Mouse (Mus musculus) hindbrain, embryonic 11.5 days (tissue): ENCODE data around the gene Rsph3b. TPM values are rescaled to one million over a fixed set of nuclear protein-coding genes. Genes with fewer than 3 reads are reported as not detected.

Experiments used
- ATAC-seq: fragments of 200-750 bp; cut with Nextera tagmentation; 2 replicates; pipeline ENCODE4 v1.8.0; 2017; ENCODE audit warnings: mild to moderate bottlenecking, moderate TSS enrichment, moderate library complexity; ENCODE audit not compliant: low FRiP score
- DNase-seq: peaks from one replicate; pipeline ENCODE4 v3.0.0-alpha.2; 2015; ENCODE audit warnings: low spot score
- H3K27ac ChIP-seq: fragments of 300-500 bp; sonication (generic); 2 replicates; pipeline ENCODE4 v1.5.1; 2014; ENCODE audit warnings: mild to moderate bottlenecking, low read depth, low read length
- H3K27me3 ChIP-seq: fragments of 300-500 bp; sonication (generic); 2 replicates; pipeline ENCODE4 v1.6.1; 2014; ENCODE audit warnings: mild to moderate bottlenecking, low read length, moderate library complexity, mixed read lengths; ENCODE audit not compliant: control insufficient read depth, insufficient read depth
- H3K36me3 ChIP-seq: fragments of 300-500 bp; sonication (generic); 2 replicates; pipeline ENCODE4 v1.6.1; 2014; ENCODE audit warnings: mild to moderate bottlenecking, low read length, moderate library complexity, mixed read lengths; ENCODE audit not compliant: control insufficient read depth, insufficient read depth
- H3K4me1 ChIP-seq: fragments of 300-500 bp; sonication (generic); replicated peaks from 2 replicates; pipeline ENCODE4 v1.6.1; 2014; ENCODE audit warnings: low read length, mixed read lengths; ENCODE audit not compliant: control insufficient read depth, insufficient read depth
- H3K4me2 ChIP-seq: fragments of 300-500 bp; sonication (generic); replicated peaks from 2 replicates; pipeline ENCODE4 v1.6.1; 2014; ENCODE audit warnings: mild to moderate bottlenecking, low read depth, low read length
- H3K4me3 ChIP-seq: fragments of 300-500 bp; sonication (generic); 2 replicates; pipeline ENCODE4 v1.5.1; 2014; ENCODE audit warnings: low read depth, low read length
- H3K9ac ChIP-seq: fragments of 300-500 bp; sonication (generic); 2 replicates; pipeline ENCODE4 v1.6.1; 2014; ENCODE audit warnings: low read depth, low read length
- H3K9me3 ChIP-seq: fragments of 300-500 bp; sonication (generic); 2 replicates; pipeline ENCODE4 v1.6.1; 2016; ENCODE audit warnings: low read length; ENCODE audit not compliant: control insufficient read depth
- WGBS: fragments of 180-500 bp; shearing (Covaris S2); extraction: QIAGEN DNeasy Blood & Tissue Kit; methylation state at CpG from one replicate; pipeline ENCODE4 v1.1.7; 2014; 5-methylcytosine and 5-hydroxymethylcytosine counted together
- polyA plus RNA-seq: library from polyadenylated mRNA; unstranded; fragments of >200 nt; fragmentation: Nextera tagmentation; extraction: Ambion mirVana; gene quantifications from 2 replicates; pipeline ENCODE4 v1.2.1, GENCODE M21; 2014

Rsph3b gene
- polyA plus RNA-seq, 1 experiment from 2014 or later: 50.5 TPM

GRCm38 (mm10) chr17:6884531-6884930, 64.0 kb downstream of the Rsph3b start:
- DNase-seq: no peak
- Histone ChIP-seq H3K9ac (no peak overlapping the region), H3K4me2 (no peak overlapping the region), H3K36me3 (no peaks in the 10 kb centered on the region), H3K9me3 (no peaks in the 10 kb centered on the region), H3K27ac (no peak overlapping the region), H3K27me3 (no peaks in the 10 kb centered on the region), H3K4me1 (no peaks in the 10 kb centered on the region), H3K4me3 (no peak overlapping the region)
- WGBS: 100% methylated on average over 1 of the region's 1 CpGs
- no peak for ATAC-seq

DNA sequence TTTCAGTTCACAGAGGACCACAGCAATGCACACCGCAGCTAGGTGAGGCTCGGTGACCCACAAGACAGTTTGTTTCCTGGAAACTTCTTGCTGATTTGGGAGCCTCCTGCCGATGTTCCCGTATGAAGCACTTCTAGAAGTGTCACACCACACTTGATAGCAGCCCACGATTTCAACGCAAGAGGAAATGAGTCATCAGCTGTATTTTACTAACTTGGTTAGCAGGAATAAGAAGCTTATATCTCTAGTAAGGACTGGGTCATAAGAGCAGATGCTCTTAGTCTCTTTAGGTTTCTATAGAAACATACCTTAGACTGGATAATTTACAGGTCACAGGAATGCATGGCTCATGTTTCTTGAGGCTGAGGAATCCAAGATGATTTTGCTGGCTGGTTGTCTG, 67.2 kb downstream of the Rsph3b start:
- Histone ChIP-seq H3K9ac (no peak overlapping the region), H3K9me3 (no peaks in the 10 kb centered on the region), H3K27me3 (no peaks in the 10 kb centered on the region), H3K4me1 (no peaks in the 10 kb centered on the region), H3K27ac (no peak overlapping the region), H3K36me3 (no peaks in the 10 kb centered on the region), H3K4me3 (no peak overlapping the region), H3K4me2 (no peak overlapping the region)
- WGBS: 96% methylated on average over 6 of the region's 6 CpGs
- ATAC-seq (no peak), DNase-seq (no peak)

- Histone ChIP-seq H3K9ac (no peak overlapping the region), H3K4me1 (no peaks in the 10 kb centered on the region), H3K27ac (no peak overlapping the region), H3K9me3 (no peaks in the 10 kb centered on the region), H3K27me3 (no peaks in the 10 kb centered on the region), H3K4me3 (no peak overlapping the region), H3K36me3 (no peaks in the 10 kb centered on the region), H3K4me2 (no peak overlapping the region)
- ATAC-seq: no peak
- DNase-seq: no peak
- 94% methylated on average over 2 of the region's 2 CpGs for WGBS
Measured at GRCm38 (mm10) chr17:6871421-6871820, 77.1 kb downstream of the Rsph3b start.

DNA sequence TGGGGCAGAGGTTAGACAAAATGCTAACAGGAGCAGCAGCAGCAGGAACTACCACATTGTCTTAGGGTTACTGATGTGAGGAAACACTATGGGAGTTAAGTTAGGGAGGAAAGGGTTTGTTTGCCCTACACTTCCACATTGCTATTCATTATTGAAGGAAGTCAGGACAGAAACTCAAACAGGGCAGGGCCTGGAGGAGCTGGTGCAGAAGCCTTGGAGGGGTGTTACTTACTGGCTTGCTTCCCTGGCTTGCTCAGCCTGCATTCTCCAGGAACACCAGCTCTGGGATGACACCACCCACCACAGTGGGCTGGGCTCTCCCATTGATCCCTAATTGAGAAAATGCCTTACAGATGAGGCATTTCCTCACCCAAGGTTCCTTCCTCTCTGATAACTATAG, 79.7 kb downstream of the Rsph3b start:
- H3K27me3 ChIP-seq: no peaks in the 10 kb centered on the region
- no peaks in the 10 kb centered on the region for H3K9me3 ChIP-seq
- DNase-seq (no peak), ATAC-seq (no peak)
- H3K4me1 ChIP-seq: no peaks in the 10 kb centered on the region
- H3K9ac ChIP-seq: no peak overlapping the region
- no peak overlapping the region for H3K4me2 ChIP-seq
- H3K4me3 ChIP-seq: no peak overlapping the region
- no peak overlapping the region for H3K27ac ChIP-seq
- H3K36me3 ChIP-seq: no peaks in the 10 kb centered on the region

DNA sequence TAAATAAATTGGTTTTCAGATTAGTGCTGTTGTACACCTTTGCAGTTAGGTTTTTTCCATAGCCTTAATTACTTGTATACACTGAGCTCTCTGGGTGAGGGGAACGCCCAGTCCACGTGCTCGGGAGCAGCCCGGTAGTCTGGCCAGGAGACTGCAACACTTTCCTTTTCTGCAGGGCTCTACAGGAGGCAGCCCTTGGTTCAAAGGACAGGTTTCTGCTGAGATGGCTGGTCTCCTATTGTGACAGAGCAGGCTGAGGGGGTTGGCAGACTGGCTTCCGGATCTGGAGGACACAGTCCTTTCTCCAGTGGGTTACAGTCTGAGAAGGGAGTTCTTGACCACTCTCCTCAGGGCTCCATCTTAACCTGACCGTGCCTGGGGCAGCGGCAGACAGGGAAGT, 80.7 kb downstream of the Rsph3b start:
- Histone ChIP-seq H3K27ac (no peak overlapping the region), H3K4me1 (no peaks in the 10 kb centered on the region), H3K36me3 (no peaks in the 10 kb centered on the region), H3K27me3 (no peaks in the 10 kb centered on the region), H3K4me3 (no peak overlapping the region), H3K4me2 (no peak overlapping the region), H3K9ac (no peak overlapping the region), H3K9me3 (no peaks in the 10 kb centered on the region)
- no peak for DNase-seq
- WGBS: 22% methylated on average over 7 of the region's 7 CpGs
- ATAC-seq: no peak

DNA sequence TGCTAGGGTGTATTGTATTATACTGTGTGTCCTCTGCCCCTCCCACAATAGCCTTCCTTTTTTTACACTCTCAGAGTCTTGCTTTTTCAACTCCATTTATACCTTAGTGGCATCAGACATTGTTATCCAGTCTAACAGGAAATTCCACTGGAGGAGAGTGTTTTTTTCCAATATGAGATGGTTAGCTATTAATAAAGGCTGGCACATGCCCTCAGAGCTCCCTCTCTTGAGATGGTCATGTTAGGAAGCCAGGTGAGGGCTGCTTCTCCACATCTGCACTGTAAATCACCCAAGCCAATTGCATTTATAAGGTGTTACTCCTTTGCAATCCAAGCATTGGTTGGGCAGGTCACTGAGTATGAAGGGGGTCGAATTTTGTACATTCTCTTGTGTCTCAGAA, 81.9 kb downstream of the Rsph3b start:
- Histone ChIP-seq H3K4me1 (peaks cover 4% of the 10 kb centered on the region; the same call in 1 of the 2 replicates), H3K4me2 (no peak overlapping the region), H3K9ac (no peak overlapping the region), H3K27me3 (no peaks in the 10 kb centered on the region), H3K27ac (no peak overlapping the region), H3K9me3 (no peaks in the 10 kb centered on the region), H3K36me3 (no peaks in the 10 kb centered on the region), H3K4me3 (no peak overlapping the region)
- whole genome bisulfite sequencing: 68% methylated on average over 1 of the region's 1 CpGs
- DNase-seq (no peak), ATAC-seq (no peak)

DNA sequence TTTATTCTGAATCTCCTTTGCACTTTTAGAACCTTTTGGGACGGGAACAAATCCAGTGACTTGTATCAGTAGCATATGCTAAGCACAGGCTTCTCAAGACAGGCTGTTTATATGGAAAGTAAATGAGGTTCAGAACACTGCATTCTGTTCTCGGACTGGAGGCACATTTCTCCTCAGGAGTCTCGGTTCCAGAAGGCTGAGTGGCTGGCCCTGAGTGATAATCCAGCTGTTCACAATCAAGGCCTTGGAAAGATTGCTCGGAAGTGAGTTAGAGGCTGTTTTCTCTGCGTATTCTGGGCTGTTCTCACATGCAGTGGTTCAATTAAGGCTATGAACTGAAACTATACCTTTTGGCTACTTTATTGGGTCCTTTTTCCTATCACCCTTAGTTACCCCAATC, 82.9 kb downstream of the Rsph3b start:
- H3K27ac ChIP-seq: no peak overlapping the region
- no peak overlapping the region for H3K4me2 ChIP-seq
- H3K9ac ChIP-seq: no peak overlapping the region
- H3K27me3 ChIP-seq: no peaks in the 10 kb centered on the region
- H3K36me3 ChIP-seq: no peaks in the 10 kb centered on the region
- 69% methylated on average over 5 of the region's 5 CpGs for WGBS
- peaks cover 9% of the 10 kb centered on the region for H3K4me1 ChIP-seq
- no peaks in the 10 kb centered on the region for H3K9me3 ChIP-seq
- DNase-seq (no peak), ATAC-seq (no peak)
- no peak overlapping the region for H3K4me3 ChIP-seq

DNA sequence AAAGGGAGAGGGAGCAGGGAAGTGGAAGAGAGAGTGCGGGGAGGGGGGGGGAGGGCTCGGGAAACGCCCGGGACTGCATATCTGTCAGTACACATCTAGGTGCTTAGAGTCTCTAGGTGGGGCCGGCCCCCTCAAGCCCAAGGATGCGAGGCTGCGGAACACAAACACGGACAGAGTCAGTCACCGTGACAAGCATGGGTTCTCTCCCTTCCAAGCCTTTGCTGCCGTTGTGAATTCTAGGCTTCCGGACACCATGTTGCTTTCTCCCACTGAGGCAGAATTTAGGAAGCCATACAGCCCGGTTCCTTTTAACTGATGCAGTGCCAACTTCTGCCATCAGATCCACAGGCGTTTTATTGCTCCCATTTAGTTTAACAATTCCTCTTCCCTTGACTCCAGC, 83.6 kb downstream of the Rsph3b start:
- 32% methylated on average over 13 of the region's 13 CpGs for WGBS
- ATAC-seq: no peak
- H3K4me1 ChIP-seq: peaks cover 11% of the 10 kb centered on the region

DNA sequence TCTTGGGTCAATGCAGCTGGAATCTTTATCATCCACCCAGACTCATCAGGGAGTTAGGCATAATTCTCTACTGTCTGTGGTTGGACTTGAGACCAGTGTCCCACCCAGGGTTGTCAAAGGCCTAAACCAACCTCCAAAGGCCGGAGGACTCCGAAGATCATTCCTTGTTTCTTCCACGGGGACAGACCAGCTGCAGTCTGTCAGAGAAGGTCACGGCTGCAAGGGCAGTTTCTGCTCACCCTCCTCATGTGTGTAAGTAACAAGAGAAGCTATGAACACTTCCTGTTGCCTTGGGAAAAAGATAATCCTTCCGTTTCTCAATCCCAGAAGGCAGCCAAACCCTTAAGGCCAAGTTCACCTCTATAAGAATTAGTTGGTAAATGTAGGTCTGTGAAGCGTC, 85.0 kb downstream of the Rsph3b start:
- Histone ChIP-seq H3K4me2 (no peak overlapping the region), H3K27me3 (no peaks in the 10 kb centered on the region), H3K27ac (no peak overlapping the region), H3K4me1 (peaks cover 11% of the 10 kb centered on the region), H3K36me3 (no peaks in the 10 kb centered on the region), H3K4me3 (no peak overlapping the region), H3K9ac (no peak overlapping the region), H3K9me3 (no peaks in the 10 kb centered on the region)
- no peak for ATAC-seq
- no peak for DNase-seq
- 83% methylated on average over 6 of the region's 6 CpGs for WGBS

More for the DNA sequence above, 83.6 kb downstream of the Rsph3b start:
- Histone ChIP-seq H3K36me3 (no peaks in the 10 kb centered on the region), H3K27me3 (no peaks in the 10 kb centered on the region), H3K9me3 (no peaks in the 10 kb centered on the region), H3K27ac (no peak overlapping the region), H3K4me3 (no peak overlapping the region), H3K4me2 (no peak overlapping the region), H3K9ac (no peak overlapping the region)
- DNase-seq: peak; percentile 19
